Mouse (Mus musculus): ENCODE measurements at regions not wholly inside any gene's neighbourhood (a gene's known extent, or its start where the extent isn't known, plus 50 kb on each side); places are given as distances from the start of the nearest gene placed in this dataset.

DNA sequence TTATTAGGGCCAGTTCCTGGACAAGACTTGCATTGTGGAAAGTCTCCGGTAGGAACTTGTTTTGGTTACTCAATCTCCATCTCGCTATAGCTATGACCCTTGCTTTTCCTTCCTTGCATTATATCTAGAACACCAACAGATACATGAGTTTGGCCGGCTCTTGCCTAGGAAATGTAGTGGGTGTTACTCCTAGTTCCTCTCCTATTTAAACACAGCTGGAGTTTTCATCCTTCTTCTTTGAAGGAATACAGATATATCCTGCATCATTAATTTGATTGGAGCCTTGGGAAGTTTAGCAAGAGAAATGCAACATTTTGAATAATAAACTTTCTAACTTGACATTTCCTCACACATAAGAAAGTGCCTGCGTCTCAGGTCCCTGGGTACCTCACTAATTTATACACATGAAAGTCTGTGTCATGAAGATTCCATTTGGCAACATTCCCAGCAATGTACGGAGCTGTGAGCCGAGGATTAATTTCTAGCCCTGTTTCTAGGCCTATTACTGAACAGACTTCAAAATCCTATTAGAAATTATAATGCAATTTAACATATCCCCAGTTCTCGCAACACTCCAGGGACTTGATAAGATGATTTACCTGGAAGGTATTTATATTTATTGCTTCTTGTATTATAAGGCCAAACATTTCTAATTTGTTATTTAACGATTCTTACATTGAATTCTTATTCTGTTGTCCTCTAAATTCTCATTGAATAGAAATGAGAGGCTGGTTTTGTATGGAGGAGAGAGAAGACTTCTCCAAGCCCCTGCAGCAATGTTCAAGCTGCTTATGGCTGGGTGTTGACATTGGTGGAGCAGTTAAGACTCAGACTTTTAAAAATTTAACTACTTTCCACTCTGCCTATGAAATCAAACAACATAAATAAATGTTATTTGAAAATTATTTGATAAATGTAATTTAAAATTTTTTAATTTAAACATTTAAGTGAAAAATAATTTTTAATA lies 62.3 kb downstream of the Sntn start:
- DNase-seq (ENCODE audit: low spot score) = peak; percentile 6
